ENCODE assay signal across 36 mouse cellular contexts in the genomic region with DNA sequence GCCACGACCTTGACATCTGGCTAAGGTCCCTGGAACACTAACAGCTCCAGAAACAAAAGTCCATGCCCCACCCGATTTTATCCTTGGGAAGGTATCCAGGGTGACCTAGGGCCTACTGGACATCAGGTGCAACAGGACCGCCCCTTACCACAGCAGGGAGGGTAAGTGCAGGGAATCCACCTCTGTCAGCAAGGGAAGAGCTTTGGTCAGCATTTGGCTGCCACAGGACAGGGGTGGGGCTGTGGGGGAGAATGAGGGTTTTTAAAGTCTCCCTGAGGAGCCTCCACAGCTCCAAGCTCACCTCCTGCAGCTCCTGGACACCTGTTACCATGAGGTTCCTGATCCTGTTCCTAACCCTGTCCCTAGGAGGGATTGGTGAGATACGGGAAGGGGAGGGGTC. TPM values are rescaled to one million over a fixed set of nuclear protein-coding genes. Genes with fewer than 3 reads are reported as not detected.
DNase-seq lines count a peak whose midpoint lies in the region; ATAC-seq lines count a peak whose summit lies in the region.
"Had no signal": no experiment of that assay in that cellular context is flagged by ENCODE, and none has a peak within 500 bp of the region (broad histone marks: within the 10 kb centered on the region; RNA-seq: fewer than 3 reads in every experiment).

A gene (plus strand): TSS at position 301 of the 400 bp plus-strand sequence.

- WGBS in kidney, embryonic 15.5 days: 67% methylated on average over 4 of the region's 4 CpGs
- 51% methylated on average over 4 of the region's 4 CpGs for WGBS in liver, embryonic 13.5 days (ENCODE audit: insufficient replicate concordance)
- WGBS in liver, embryonic 11.5 days: 61% methylated on average over 4 of the region's 4 CpGs
- 74% methylated on average over 4 of the region's 4 CpGs for WGBS in embryonic facial prominence, embryonic 10.5 days

- H3K4me3 ChIP-seq in kidney, embryonic 15.5 days (replicated peaks): no peak within 1 kb of the TSS
- no peak within 1 kb of the TSS for H3K4me3 ChIP-seq in liver, embryonic 13.5 days (replicated peaks)
- H3K4me3 ChIP-seq in liver, embryonic 11.5 days (ENCODE audit: low read depth, low read length): no peak within 1 kb of the TSS
- H3K4me3 ChIP-seq in embryonic facial prominence, embryonic 10.5 days: no peak within 1 kb of the TSS
- H3K4me3 ChIP-seq: forebrain, embryonic 10.5 days; heart, adult 2 months; heart, embryonic 10.5 days; heart, embryonic 13.5 days; hindbrain, embryonic 12.5 days; hindbrain, embryonic 15.5 days had no signal

- no peak within 1 kb of the TSS for H3K9ac ChIP-seq in kidney, embryonic 15.5 days
- H3K9ac ChIP-seq in liver, embryonic 13.5 days: no peak within 1 kb of the TSS
- H3K9ac ChIP-seq in liver, embryonic 11.5 days (ENCODE audit: low read depth, low read length): no peak within 1 kb of the TSS
- H3K9ac ChIP-seq: forebrain, postnatal 0 days; heart, embryonic 13.5 days; hindbrain, embryonic 12.5 days; hindbrain, embryonic 15.5 days had no signal

- H3K27me3 ChIP-seq in kidney, embryonic 15.5 days: no peaks in the 10 kb centered on the region
- H3K27me3 ChIP-seq in liver, embryonic 13.5 days: no peaks in the 10 kb centered on the region
- H3K27me3 ChIP-seq in liver, embryonic 11.5 days (replicated peaks; ENCODE audit: control insufficient read depth, insufficient read depth, low read length): no peaks in the 10 kb centered on the region
- H3K27me3 ChIP-seq in embryonic facial prominence, embryonic 10.5 days (replicated peaks; ENCODE audit: low read depth, poor library complexity, severe bottlenecking): no peaks in the 10 kb centered on the region
- H3K27me3 ChIP-seq: heart, embryonic 13.5 days; hindbrain, embryonic 15.5 days; Patski had no signal

- no peaks in the 10 kb centered on the region for H3K9me3 ChIP-seq in kidney, embryonic 15.5 days (replicated peaks)
- no peaks in the 10 kb centered on the region for H3K9me3 ChIP-seq in liver, embryonic 13.5 days (replicated peaks)
- no peaks in the 10 kb centered on the region for H3K9me3 ChIP-seq in liver, embryonic 11.5 days (ENCODE audit: control insufficient read depth, low read length)
- H3K9me3 ChIP-seq in embryonic facial prominence, embryonic 10.5 days: 0 out of 2 replicates have a peak, but pooled peaks cover 3% of the 10 kb centered on the region
- H3K9me3 ChIP-seq: forebrain, embryonic 10.5 days; G1E; heart, embryonic 10.5 days; heart, embryonic 13.5 days; hindbrain, embryonic 12.5 days; hindbrain, embryonic 15.5 days had no signal

- intact Hi-C loops in heart, postnatal 10 days (cut with DNase I): no loop called here

- H3K36me3 ChIP-seq in kidney, embryonic 15.5 days: no peaks in the 10 kb centered on the region
- H3K36me3 ChIP-seq in liver, embryonic 13.5 days: no peaks in the 10 kb centered on the region
- no peaks in the 10 kb centered on the region for H3K36me3 ChIP-seq in liver, embryonic 11.5 days (ENCODE audit: control insufficient read depth, insufficient read depth, low read length)
- H3K36me3 ChIP-seq in embryonic facial prominence, embryonic 10.5 days (replicated peaks): no peaks in the 10 kb centered on the region
- H3K36me3 ChIP-seq: forebrain, embryonic 10.5 days; G1E; heart, embryonic 10.5 days; heart, embryonic 13.5 days; hindbrain, embryonic 12.5 days; hindbrain, embryonic 15.5 days had no signal

- peak; percentile 9 for DNase-seq in kidney, adult 18-20 months
- peak; percentile 3 for DNase-seq in liver, embryonic 13.5 days
- DNase-seq in liver, embryonic 11.5 days (ENCODE audit: low spot score): no peak
- DNase-seq in ZHBTc4 (ENCODE audit: low read depth, low spot score): peak; percentile 19
- DNase-seq in embryonic facial prominence, embryonic 10.5 days (ENCODE audit: low spot score): no peak
- no peak for DNase-seq in heart, postnatal 10 days
- DNase-seq: adrenal gland, adult 8-10 months; adrenal gland, postnatal 25 days; cerebellum, adult 11-12 months; cerebellum, adult 8-10 months; cerebellum, postnatal 10 days; cerebellum, postnatal 36 days; embryo, embryonic 11 days; forebrain, postnatal 0 days; gastrocnemius, postnatal 25 days; heart, adult 2 months had no signal

- H3K4me1 ChIP-seq in kidney, embryonic 15.5 days: no peaks in the 10 kb centered on the region
- no peaks in the 10 kb centered on the region for H3K4me1 ChIP-seq in liver, embryonic 13.5 days (replicated peaks)
- no peaks in the 10 kb centered on the region for H3K4me1 ChIP-seq in liver, embryonic 11.5 days (replicated peaks; ENCODE audit: control insufficient read depth, insufficient read depth, low read length)
- no peaks in the 10 kb centered on the region for H3K4me1 ChIP-seq in embryonic facial prominence, embryonic 10.5 days
- H3K4me1 ChIP-seq: forebrain, embryonic 10.5 days; heart, embryonic 10.5 days; heart, embryonic 13.5 days; hindbrain, embryonic 12.5 days; hindbrain, embryonic 15.5 days had no signal

- H3K4me2 ChIP-seq in kidney, embryonic 15.5 days: no peak within 1 kb of the TSS
- no peak within 1 kb of the TSS for H3K4me2 ChIP-seq in liver, embryonic 13.5 days
- no peak within 1 kb of the TSS for H3K4me2 ChIP-seq in liver, embryonic 11.5 days
- H3K4me2 ChIP-seq: heart, embryonic 13.5 days; hindbrain, embryonic 12.5 days; hindbrain, embryonic 15.5 days had no signal

- no peak within 1 kb of the TSS for H3K27ac ChIP-seq in kidney, embryonic 15.5 days
- H3K27ac ChIP-seq in liver, embryonic 13.5 days: no peak within 1 kb of the TSS
- H3K27ac ChIP-seq in liver, embryonic 11.5 days (ENCODE audit: low read depth, low read length): no peak within 1 kb of the TSS
- H3K27ac ChIP-seq in embryonic facial prominence, embryonic 10.5 days (replicated peaks): no peak within 1 kb of the TSS
- H3K27ac ChIP-seq: forebrain, embryonic 10.5 days; heart, adult 2 months; heart, embryonic 10.5 days; heart, embryonic 13.5 days; hindbrain, embryonic 12.5 days; hindbrain, embryonic 15.5 days had no signal

- no peak for ATAC-seq in kidney, embryonic 15.5 days (replicated peaks; ENCODE audit: low FRiP score)
- ATAC-seq in liver, embryonic 13.5 days (ENCODE audit: low read depth): no peak
- ATAC-seq in liver, embryonic 11.5 days (replicated peaks; ENCODE audit: low FRiP score): no peak
- ATAC-seq: activated CD4-positive, CD25-positive, alpha-beta regulatory T cell, adult 4 months; forebrain, embryonic 14.5 days; forebrain, postnatal 0 days; Patski had no signal

RNA-seq across cellular contexts. Expression of the gene that starts here (rescaled TPM):
- polyA plus RNA-seq in kidney, embryonic 15.5 days (2015; fragmentation: Nextera tagmentation; extraction: Ambion mirVana): not detected in 2 replicates
- polyA plus RNA-seq in liver, embryonic 13.5 days (2015; fragmentation: Nextera tagmentation; extraction: Ambion mirVana): not detected in 2 replicates
- polyA plus RNA-seq in liver, embryonic 11.5 days (2014; fragmentation: Nextera tagmentation; extraction: Ambion mirVana): not detected in 2 replicates
- not detected in 2 replicates for polyA plus RNA-seq in embryonic facial prominence, embryonic 10.5 days (2016; fragmentation: Nextera tagmentation; extraction: Ambion mirVana)
- total RNA-seq in heart, postnatal 10 days (2021): not detected
- total RNA-seq: adrenal gland, adult 8-10 months; adrenal gland, postnatal 25 days; forebrain, postnatal 0 days; G1E; gastrocnemius, adult 8-10 months; gastrocnemius, postnatal 25 days; granulocyte monocyte progenitor cell, adult 5-6 weeks; heart, adult 2 months; heart, postnatal 25 days; hematopoietic stem cell, adult 5-6 weeks had no signal
- polyA plus RNA-seq: activated CD4-positive, CD25-positive, alpha-beta regulatory T cell, adult 4 months; brain, embryonic 14.5 days; cortical plate, adult 2 months; embryonic facial prominence, embryonic 11.5 days; embryonic facial prominence, embryonic 14.5 days; forebrain, embryonic 10.5 days; forebrain, embryonic 14.5 days; forebrain, postnatal 0 days; frontal cortex, adult 2 months; G1E; heart, adult 2 months; heart, embryonic 10.5 days; heart, embryonic 13.5 days; heart, embryonic 16.5 days; hindbrain, embryonic 12.5 days; hindbrain, embryonic 15.5 days; Patski had no signal

Comparison
In these comparisons a context has a peak if more than half of its experiments do, and no peak if none do; other contexts are left out.
1. Peak in DNase-seq in liver, embryonic 13.5 days; RNA of the gene not detected or under 1 TPM.
2. DNase-seq: peak in kidney, adult 18-20 months (single experiment) and ZHBTc4 (single experiment); none in liver, embryonic 11.5 days (single experiment), embryonic facial prominence, embryonic 10.5 days (single experiment) and heart, postnatal 10 days (0 of 2).